Mouse (Mus musculus): ENCODE results near the gene Susd6. TPM values are rescaled to one million over a fixed set of nuclear protein-coding genes. Genes with fewer than 3 reads are reported as not detected.
A peak's percentile ranks its signal among the peaks of the same experiment; 100 is the strongest.
"Not testable (repeated sequence)": the region's sequence is repeated elsewhere in the genome, so short reads cannot be mapped to it uniquely, and the experiment has no call there.

The Susd6 gene
- polyA plus RNA-seq, 1 experiment from 2014 or later = 11.9 TPM

- DNase-seq (ENCODE audit: extremely low spot score, low spot score); H3K9me3 ChIP-seq; H3K4me3 ChIP-seq; H3K27me3 ChIP-seq (ENCODE audit: poor library complexity, severe bottlenecking); H3K27ac ChIP-seq: not testable (repeated sequence)
- 83% methylated on average over 4 of the region's 4 CpGs for WGBS
- peaks cover 14% of the 10 kb centered on the region for H3K36me3 ChIP-seq (replicated peaks)
- H3K4me1 ChIP-seq = peaks cover 24% of the 10 kb centered on the region
Observed at GRCm38 (mm10) chr12:80789276-80789675, 1.0 kb upstream of the Susd6 start.

DNA sequence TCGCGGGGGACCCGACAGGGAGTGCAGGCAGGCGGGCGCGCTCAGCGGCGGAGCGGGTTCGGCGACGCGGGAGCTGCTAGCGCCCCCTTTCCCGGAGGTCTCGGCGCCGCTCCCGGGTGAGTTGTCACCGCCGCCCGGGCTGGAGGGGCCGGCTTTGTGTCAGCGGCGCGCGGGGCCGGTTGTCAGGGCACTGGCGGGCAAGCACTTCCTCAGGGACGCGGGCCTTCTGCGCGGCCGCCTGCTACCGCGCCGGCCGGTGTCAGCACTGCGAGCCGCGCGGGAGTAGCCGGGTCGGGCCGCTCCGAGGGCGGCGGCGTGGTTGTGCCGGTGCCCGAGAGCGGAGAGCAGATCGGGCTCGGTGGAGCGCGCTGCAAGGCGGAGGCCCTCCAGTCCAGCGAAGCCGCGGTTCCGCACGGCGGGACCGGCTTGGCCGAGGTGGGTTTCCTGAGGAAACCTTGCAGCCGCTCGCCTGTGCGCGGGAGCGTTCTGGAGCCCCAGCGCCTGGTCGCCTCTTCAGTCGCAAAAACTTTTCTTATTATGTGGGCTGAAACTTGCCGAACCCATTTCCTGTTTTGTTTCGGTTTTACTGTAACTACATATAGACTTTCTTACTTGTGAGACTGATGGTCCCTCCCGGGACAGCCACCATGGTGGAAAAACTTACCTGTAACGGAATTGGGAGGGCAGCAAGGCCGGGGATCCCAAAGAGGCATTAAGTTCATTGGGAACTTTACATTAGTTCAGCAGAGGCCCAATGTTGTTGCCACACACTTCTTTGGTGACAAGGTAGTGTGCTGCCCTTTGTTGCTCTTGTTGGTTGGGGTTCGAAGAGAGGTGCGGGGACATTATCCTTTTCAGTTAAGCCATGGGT is 625 bp downstream of the Susd6 start:
- DNase-seq (ENCODE audit: extremely low spot score, low spot score) = no peak
- Histone ChIP-seq H3K27ac (peak overlapping the region; percentile 94), H3K9me3 (no peaks in the 10 kb centered on the region), H3K4me3 (peak overlapping the region; percentile 77), H3K36me3 (replicated peaks) (peaks cover 15% of the 10 kb centered on the region), H3K4me1 (peaks cover 24% of the 10 kb centered on the region), H3K27me3 (ENCODE audit: poor library complexity, severe bottlenecking) (no peaks in the 10 kb centered on the region)
- WGBS = under 1% methylated on average over 80 of the region's 80 CpGs

DNA sequence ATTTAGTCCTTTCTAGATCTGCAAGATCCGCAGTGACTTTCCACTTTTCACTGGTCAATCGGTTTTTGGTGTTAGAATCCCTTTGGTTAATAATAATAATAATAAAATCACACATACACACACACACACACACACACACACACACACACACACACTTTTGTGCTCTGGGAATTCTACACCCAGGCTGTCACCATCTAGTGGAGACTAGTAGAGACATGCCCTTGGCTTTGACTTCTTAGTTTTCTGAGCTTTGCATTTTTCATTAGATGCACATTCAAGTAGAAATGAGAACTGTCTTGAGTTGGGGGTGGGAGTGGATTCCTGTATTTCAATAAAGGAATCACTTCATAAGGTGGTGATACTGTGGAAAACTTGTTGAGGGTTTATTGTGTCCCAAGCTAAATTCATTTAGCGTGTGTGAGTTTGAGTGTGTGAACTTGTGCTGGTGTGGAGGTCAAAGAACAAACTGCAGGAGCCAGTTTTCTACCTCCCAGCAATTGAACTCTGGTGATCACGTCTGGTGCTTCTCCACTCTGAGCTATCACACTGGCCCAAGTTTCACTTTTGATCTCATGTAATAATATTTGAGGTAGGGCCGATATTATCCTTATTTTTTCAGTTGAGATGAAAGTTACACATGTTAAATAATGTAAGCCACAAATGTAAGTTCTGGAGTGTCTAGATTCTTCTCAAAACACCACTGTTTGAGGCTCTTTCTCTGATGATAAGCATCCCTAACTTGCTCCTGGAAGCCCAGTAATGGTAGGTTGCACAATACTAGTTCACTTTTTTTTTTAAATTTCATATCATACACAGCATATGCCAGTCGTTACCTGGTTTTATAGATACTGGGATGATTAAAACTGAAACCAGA is 1.5 kb downstream of the Susd6 start:
- WGBS = 51% methylated on average over 6 of the region's 6 CpGs
- Histone ChIP-seq H3K36me3 (replicated peaks) (peaks cover 15% of the 10 kb centered on the region), H3K4me1 (peaks cover 24% of the 10 kb centered on the region), H3K9me3 (no peaks in the 10 kb centered on the region), H3K27me3 (ENCODE audit: poor library complexity, severe bottlenecking) (no peaks in the 10 kb centered on the region), H3K27ac (peak overlapping the region; percentile 94), H3K4me3 (peak overlapping the region; percentile 77)
- DNase-seq (ENCODE audit: extremely low spot score, low spot score) = peak; percentile 21

- H3K27ac ChIP-seq = no peak overlapping the region
- H3K27me3 ChIP-seq (ENCODE audit: poor library complexity, severe bottlenecking) = no peaks in the 10 kb centered on the region
- no peaks in the 10 kb centered on the region for H3K9me3 ChIP-seq
- H3K36me3 ChIP-seq (replicated peaks) = peaks cover 15% of the 10 kb centered on the region
- no peak overlapping the region for H3K4me3 ChIP-seq
- H3K4me1 ChIP-seq = peaks cover 24% of the 10 kb centered on the region
- 82% methylated on average over 5 of the region's 5 CpGs for WGBS
- no peak for DNase-seq (ENCODE audit: extremely low spot score, low spot score)
Observed at GRCm38 (mm10) chr12:80792867-80793266, 2.6 kb downstream of the Susd6 start.

DNA sequence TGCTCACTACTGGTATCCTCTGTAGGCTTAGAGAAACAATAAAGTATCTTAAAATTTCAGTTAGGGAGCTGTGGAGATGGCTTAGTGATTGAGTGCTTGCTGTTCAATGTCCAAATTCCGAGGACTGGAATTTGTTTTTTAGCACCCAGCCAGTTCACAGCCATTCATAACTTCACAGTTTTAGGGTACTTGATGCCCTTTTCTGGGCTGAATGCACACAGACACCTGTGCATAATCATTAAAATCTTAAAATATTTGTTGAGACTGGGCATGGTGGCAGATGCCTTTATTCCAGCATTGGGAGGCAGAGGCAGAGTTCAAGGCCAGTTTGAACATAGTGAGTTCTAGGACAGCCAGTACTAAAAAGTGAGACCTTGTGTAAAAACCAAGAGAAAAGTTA is 3.2 kb downstream of the Susd6 start:
- Histone ChIP-seq H3K9me3 (no peaks in the 10 kb centered on the region), H3K4me3 (no peak overlapping the region), H3K27ac (no peak overlapping the region), H3K4me1 (peaks cover 24% of the 10 kb centered on the region), H3K27me3 (ENCODE audit: poor library complexity, severe bottlenecking) (no peaks in the 10 kb centered on the region), H3K36me3 (replicated peaks) (peaks cover 15% of the 10 kb centered on the region)
- 91% methylated on average over 1 of the region's 1 CpGs for WGBS
- DNase-seq (ENCODE audit: extremely low spot score, low spot score) = no peak

DNA sequence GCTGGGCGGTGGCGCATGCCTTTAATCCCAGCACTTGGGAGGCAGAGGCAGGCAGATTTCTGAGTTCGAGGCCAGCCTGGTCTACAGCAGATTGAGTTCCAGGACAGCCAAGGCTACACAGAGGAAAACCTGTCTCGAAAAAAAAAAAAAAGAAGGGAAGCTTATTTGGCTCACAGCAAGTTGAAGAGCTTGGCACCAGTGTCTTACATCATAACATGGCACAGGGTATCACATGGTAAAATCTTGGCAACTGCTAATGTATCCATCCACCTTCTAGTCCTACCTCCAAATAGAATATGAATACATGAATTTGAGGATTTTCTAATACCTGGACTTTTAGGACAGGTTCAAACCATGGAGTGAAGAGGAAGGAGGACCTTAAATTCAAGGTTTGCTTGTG is 4.2 kb downstream of the Susd6 start:
- no peak overlapping the region for H3K27ac ChIP-seq
- no peaks in the 10 kb centered on the region for H3K9me3 ChIP-seq
- peaks cover 15% of the 10 kb centered on the region for H3K36me3 ChIP-seq (replicated peaks)
- 95% methylated on average over 4 of the region's 4 CpGs for WGBS
- DNase-seq (ENCODE audit: extremely low spot score, low spot score) = no peak
- no peaks in the 10 kb centered on the region for H3K27me3 ChIP-seq (ENCODE audit: poor library complexity, severe bottlenecking)
- peaks cover 23% of the 10 kb centered on the region for H3K4me1 ChIP-seq
- H3K4me3 ChIP-seq = no peak overlapping the region

DNA sequence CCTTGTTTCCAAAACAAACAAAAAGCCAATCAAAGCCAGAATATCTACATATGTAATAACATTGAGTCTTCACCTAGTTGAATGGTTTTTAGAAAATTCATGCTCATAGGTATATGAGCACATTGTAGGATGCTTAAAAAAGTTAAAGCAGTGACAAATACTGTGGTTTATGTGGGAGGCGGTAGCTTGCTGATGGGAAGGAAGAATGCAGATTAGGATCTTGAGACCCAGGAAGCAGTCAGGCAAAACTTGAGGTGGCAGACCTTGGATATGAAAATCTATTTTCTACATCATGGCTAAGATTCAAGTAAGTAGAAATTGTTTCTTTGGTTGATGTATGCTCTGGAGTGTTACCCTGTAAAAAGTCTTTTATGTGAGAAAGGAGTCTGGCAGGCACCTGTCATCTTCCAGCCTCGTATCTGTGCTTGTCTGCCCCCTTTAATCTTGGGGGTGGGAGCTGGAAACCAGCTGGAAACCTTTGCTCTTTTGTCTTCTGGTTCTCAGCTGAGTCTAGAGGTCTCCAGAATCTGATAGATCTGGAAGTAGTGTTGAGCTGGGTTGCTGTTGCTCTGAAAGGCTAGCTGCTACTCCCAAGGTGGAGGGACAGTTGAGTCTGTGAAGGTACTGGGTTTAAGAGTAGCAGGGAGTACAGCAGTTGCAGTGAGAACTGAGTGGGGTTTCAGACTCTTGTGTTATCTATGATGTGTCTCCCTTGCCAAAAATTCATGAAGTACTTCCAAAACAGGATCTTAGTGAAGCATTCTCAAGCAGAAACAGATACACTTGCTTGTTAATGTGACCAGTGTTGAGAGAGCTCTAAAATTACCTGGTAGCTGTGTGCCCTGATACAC is 4.8 kb downstream of the Susd6 start:
- peaks cover 15% of the 10 kb centered on the region for H3K36me3 ChIP-seq (replicated peaks)
- DNase-seq (ENCODE audit: extremely low spot score, low spot score) = no peak
- no peaks in the 10 kb centered on the region for H3K27me3 ChIP-seq (ENCODE audit: poor library complexity, severe bottlenecking)
- 67% methylated on average over 2 of the region's 2 CpGs for WGBS
- no peak overlapping the region for H3K4me3 ChIP-seq
- peaks cover 18% of the 10 kb centered on the region for H3K4me1 ChIP-seq
- H3K27ac ChIP-seq = no peak overlapping the region
- H3K9me3 ChIP-seq = no peaks in the 10 kb centered on the region

- Histone ChIP-seq H3K4me3 (no peak overlapping the region), H3K27ac (no peak overlapping the region), H3K36me3 (replicated peaks) (peaks cover 9% of the 10 kb centered on the region), H3K4me1 (no peaks in the 10 kb centered on the region), H3K9me3 (no peaks in the 10 kb centered on the region), H3K27me3 (ENCODE audit: poor library complexity, severe bottlenecking) (no peaks in the 10 kb centered on the region)
- no peak for DNase-seq (ENCODE audit: extremely low spot score, low spot score)
Observed at GRCm38 (mm10) chr12:80798271-80798670, 8.0 kb downstream of the Susd6 start.

- Histone ChIP-seq H3K9me3 (no peaks in the 10 kb centered on the region), H3K36me3 (replicated peaks) (no peaks in the 10 kb centered on the region; the same call in 1 of the 2 replicates), H3K4me3 (no peak overlapping the region), H3K27me3 (ENCODE audit: poor library complexity, severe bottlenecking) (no peaks in the 10 kb centered on the region), H3K4me1 (no peaks in the 10 kb centered on the region), H3K27ac (no peak overlapping the region)
- 98% methylated on average over 3 of the region's 3 CpGs for WGBS
- DNase-seq (ENCODE audit: extremely low spot score, low spot score) = no peak
Observed at GRCm38 (mm10) chr12:80800156-80800555, 9.8 kb downstream of the Susd6 start.

DNA sequence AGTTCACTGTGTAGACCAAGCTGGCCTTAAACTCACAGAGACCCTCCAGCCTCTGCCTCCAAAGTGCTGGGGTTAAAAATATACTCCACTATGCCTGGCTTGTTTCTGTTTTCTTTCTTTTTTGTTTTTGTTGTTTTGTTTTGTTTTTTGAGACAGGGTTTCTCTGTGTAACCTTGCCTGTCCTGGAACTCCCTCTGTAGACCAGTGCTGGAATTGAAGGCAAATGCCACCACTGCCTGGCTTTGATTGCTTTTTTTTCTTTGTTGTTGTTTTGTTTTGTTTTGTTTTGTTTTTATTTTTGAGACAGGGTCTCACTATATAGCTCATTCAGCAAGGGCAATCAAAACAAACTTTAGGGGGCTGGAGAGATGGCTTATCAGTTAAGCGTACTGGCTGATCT is 11.1 kb downstream of the Susd6 start:
- 100% methylated on average over 1 of the region's 1 CpGs for WGBS
- no peak overlapping the region for H3K4me3 ChIP-seq
- no peaks in the 10 kb centered on the region for H3K36me3 ChIP-seq (replicated peaks)
- H3K9me3 ChIP-seq = no peaks in the 10 kb centered on the region
- no peaks in the 10 kb centered on the region for H3K27me3 ChIP-seq (ENCODE audit: poor library complexity, severe bottlenecking)
- H3K4me1 ChIP-seq = no peaks in the 10 kb centered on the region
- H3K27ac ChIP-seq = no peak overlapping the region
- no peak for DNase-seq (ENCODE audit: extremely low spot score, low spot score)

GRCm38 (mm10) chr12:80803924-80804323 is 13.6 kb downstream of the Susd6 start:
- H3K4me3 ChIP-seq = no peak overlapping the region
- peaks cover 16% of the 10 kb centered on the region for H3K4me1 ChIP-seq
- no peak overlapping the region for H3K27ac ChIP-seq
- no peaks in the 10 kb centered on the region for H3K27me3 ChIP-seq (ENCODE audit: poor library complexity, severe bottlenecking)
- 75% methylated on average over 3 of the region's 3 CpGs for WGBS
- H3K9me3 ChIP-seq = no peaks in the 10 kb centered on the region
- no peak for DNase-seq (ENCODE audit: extremely low spot score, low spot score)
- H3K36me3 ChIP-seq (replicated peaks) = no peaks in the 10 kb centered on the region

DNA sequence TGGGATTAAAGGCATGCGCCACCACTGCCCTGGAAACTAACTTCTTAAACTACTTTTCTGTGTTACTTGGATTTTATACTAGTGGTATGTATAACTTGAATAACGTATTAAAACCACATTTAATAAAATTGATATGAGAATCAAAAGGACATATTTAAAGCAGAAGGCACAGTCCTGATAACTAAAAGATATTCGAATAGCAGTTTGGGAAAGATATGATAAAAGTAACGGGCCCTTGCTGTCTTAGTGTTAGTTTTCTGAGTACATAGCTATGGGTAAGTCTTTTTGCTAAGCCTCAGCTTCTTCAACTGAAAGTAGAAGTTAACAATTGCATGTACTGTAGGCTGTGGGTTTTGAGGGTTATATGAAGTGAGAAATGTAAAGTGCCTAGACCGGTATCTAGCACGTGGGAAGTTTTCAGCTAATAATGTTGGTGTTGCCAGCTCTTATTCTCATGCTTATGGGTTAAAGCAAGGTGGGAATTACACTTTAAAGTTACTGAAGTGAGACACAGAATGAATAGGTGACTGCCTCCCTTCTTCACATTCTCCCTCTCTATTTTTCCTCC is 14.6 kb downstream of the Susd6 start:
- WGBS = 89% methylated on average over 6 of the region's 6 CpGs
- H3K9me3 ChIP-seq = no peaks in the 10 kb centered on the region
- no peak overlapping the region for H3K27ac ChIP-seq
- no peak for DNase-seq (ENCODE audit: extremely low spot score, low spot score)
- peaks cover 18% of the 10 kb centered on the region for H3K4me1 ChIP-seq
- no peaks in the 10 kb centered on the region for H3K27me3 ChIP-seq (ENCODE audit: poor library complexity, severe bottlenecking)
- no peaks in the 10 kb centered on the region for H3K36me3 ChIP-seq (replicated peaks)
- no peak overlapping the region for H3K4me3 ChIP-seq

Measured in forebrain, embryonic 10.5 days (tissue).